Mouse (Mus musculus) retina, postnatal 1 day (tissue): ENCODE data around the gene Arhgap8.
A peak's percentile ranks its signal among the peaks of the same experiment; 100 is the strongest.
"Not testable (repeated sequence)": the region's sequence is repeated elsewhere in the genome, so short reads cannot be mapped to it uniquely, and the experiment has no call there.

Experiments
- DNase-seq: peaks from one replicate; pipeline ENCODE4 v3.0.0-alpha.2; 2012

Gene Arhgap8

DNA sequence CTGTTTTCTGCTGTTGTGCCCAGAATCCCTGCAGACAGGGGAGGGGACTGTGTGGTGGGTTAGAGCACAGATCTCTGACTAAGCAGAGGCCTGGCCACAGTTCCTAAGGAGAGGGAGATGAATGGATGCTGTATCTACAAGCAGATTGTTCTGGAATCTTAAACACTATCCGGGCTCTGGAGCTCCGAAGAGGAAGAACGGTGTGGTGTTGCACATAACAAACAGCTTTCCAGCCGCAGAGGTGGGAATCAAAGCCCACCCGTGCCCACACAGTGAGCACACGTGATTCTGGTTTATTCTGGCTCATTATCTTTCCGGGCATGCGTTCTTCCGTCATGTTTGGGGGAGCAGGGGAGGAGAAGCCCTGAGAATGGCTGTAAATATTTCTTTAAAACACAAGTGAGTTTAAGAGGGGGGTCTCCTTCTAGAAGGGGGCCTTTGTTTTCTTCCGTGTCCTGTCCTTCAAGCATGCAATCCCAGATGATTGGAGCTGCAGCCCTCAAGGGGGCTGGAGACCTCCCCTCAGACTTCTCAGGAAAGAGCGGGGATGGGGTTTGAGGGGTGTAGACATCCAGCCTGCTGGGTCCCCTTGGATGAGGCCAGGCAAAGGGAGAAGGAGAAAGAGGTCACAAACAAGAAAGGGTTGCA is 16.6 kb downstream of the Arhgap8 start:
- DNase-seq, result peak; percentile 24

DNA sequence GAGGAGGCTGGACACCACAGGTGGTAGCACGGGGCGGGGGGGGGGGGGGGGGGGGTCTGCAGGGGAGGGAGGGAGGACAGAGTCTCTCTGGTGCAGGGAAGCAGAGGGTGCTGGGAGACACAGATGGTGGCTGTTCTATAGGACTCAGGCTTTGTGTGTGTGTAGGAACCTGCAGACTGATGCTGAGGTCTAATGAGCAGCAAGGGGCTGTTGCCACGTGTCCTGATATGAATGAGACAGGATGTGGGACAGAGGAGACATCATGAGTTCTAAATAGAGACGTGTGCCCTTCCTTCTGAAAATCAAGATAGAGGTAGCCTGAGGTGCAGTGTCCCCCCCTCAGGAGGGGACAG is 17.1 kb downstream of the Arhgap8 start:
- DNase-seq, result peak; percentile 27

DNA sequence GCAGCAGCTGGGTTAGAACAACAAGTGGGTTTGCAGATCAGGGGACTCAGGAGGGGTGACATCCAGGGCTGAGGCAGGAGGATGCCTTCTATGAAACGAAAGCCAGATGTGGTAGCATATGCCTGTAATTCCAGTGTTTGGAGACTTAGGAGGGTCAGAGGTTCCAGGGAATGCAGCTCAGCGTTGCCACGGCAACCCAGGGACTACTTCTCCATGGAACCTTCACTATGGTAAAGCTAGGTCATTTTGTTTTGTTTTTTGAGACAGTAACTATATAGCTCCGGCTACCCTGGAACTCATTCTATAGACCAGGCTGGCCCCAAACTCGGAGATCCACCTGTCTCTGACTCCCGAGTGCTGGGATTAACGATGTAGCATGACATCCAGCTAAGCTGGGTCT is 18.4 kb downstream of the Arhgap8 start:
- DNase-seq, result no peak

DNA sequence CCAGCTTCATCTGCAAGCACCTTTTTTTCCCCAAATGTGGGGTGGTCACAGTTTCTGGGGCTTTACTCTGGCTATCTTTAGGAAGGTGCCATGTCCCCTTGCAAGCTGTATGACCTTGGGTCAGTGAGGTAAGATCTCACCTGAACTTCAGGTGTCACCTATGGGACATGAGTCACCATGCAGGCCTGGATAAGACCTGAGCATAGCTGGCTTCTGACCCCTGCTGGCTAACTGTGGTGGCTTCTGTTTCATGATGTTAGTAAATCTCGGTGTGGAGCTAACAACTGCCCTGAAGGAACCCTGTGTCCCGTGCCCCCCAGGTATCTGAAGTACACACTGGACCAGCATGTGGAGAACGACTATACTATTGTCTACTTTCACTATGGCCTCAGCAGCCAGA is 21.7 kb downstream of the Arhgap8 start:
- DNase-seq, result no peak

DNA sequence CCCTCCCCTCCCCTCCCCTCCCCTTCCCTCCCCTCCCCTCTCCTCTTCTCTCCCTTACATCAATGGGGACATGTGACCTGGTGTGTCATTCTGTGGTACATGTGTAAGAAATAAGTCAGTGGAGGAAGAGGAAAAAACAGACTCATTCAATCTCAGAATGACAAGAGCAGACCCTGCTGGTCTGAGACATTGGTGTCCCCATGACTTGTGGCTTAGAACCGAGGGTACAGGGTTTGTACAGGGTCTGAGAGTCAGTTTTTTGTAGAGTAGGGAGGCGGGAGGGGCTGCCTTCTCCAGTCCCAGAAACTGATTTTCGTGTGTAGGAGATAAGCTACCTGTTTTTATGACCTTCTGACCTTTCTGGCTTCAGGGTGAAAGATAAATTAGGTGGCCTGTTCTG is 23.5 kb downstream of the Arhgap8 start:
- DNase-seq, result no peak

DNA sequence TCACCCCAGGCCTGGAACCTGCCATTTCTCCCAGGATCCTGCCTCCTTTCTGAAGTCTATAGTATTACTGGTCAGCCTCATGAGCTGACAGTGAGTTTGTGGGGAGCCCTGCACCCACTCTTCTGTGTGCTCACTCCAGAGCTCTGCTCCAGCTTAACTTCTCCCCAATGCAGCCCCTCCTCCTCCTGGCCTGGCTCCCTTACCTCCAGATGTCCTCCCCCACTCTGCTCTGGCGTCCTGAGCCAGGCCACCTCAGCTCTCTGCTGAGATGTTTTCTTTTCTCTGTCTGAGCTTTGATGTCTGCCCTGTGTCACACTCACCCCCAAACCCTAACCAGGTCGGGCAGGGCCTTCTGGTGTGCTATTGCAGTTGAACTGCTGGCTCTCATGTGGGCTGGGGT is 24.5 kb downstream of the Arhgap8 start:
- DNase-seq, result no peak

DNA sequence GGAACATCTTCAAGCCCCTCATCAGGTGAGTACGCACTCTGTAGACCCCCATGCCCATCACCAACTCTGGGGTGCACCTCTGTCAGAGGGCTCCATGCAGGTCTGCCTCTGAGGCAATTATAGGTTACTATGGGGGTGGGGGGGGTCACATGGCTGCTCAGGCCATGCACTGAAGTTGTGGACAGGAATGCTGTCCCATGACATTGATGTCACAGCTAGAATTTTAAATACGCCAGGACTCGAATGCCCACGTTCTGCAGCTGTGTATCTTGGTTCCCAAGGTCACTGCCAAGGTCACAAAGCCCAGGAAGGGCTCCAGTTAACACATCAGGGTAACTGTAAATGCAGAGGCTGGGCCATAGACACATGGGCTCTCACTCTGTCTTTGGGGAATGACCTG is 26.0 kb downstream of the Arhgap8 start:
- DNase-seq, result no peak

DNA sequence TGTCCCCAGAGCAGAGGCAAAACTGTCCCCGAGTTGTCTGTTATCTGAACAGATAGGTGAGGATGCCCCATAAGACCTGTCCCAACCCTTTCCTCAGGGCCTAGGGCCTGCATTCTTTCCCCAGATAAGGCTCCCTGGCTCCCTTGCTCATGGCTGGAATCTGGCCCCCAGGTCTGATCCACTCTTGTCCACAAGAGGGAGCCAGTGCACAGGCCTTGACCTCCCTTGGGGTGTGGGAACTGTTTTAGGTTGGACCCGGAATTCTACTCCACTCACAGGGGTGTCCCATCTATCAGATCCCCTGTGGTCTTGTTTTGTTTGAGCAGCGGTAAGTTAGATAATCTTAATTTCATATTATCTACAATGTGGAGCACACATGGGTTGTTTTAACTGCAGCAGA is 35.1 kb downstream of the Arhgap8 start:
- DNase-seq, result peak; percentile 81

DNA sequence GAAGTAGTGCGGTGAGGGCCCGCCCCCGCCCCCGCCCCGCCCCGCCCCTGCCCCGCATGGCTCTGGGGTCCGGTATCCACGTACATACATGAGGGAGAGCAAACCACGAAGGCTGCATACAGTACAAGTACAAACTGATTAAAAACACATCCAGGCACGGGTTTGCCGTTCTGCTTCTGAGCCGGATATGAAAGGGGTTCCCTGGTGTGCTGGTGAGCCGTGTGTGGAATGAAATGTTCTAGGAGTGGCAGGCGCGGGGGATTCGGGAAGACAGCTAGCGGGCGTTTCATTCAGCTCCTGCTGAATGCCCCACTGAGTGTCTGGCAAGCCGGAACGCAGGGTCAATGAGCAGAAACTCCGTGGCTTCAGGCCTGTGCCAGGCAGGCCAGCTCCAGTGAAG is 36.6 kb downstream of the Arhgap8 start:
- DNase-seq, result peak; percentile 50

DNA sequence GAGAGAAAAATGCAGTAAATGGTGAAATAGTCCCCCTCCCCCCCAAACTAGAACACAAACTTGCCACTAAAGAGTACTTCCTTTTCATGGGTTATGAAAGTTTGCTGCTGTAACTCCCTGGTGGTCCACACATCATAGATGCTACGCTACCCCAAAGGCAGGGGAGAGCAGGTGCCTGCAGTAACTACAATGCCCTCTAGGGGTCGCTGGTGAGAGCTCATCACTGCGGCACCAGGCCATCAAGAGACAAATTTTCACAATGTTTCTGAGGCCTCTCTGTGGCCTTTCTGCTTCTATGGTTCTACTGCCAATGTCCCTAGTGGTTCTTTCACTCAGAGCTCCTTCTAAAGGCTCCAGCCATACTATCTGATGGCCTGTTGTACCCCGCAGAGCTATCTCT is 38.6 kb downstream of the Arhgap8 start:
- peak; percentile 66 for DNase-seq

DNA sequence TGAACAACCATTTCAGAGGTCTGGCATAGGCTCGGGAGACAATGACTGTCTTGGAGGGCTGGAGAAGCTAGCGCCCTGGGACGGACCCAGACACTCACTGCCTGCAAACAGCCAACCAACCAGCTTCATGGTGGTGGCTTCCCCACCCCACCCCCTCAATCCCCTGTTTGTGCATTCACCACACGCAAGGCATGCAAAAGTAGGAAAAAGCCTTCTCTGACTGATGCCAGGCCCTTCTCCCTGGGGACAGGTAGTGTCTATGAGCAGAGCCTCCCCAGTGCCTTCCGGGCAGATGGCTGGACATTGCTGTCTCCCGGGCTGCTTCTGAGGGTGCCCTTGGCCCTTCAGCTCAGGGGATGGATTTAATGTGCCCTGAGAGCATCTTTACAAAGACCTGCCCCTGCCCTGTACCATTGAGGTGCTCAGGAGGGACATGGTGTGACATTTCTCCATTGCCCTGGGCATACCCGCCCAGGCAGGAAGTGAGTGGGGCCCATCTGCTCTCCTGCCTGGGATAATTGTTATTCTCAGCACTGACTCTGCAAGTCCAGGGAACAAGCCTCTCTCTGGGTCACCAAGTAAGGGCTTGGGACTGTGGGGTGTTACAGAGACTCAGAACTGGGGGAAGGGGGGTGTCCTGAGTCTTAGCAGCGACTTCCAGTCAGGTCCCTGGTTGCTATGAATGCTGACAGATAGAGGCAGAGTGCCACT is 43.0 kb downstream of the Arhgap8 start:
- DNase-seq, result no peak

DNA sequence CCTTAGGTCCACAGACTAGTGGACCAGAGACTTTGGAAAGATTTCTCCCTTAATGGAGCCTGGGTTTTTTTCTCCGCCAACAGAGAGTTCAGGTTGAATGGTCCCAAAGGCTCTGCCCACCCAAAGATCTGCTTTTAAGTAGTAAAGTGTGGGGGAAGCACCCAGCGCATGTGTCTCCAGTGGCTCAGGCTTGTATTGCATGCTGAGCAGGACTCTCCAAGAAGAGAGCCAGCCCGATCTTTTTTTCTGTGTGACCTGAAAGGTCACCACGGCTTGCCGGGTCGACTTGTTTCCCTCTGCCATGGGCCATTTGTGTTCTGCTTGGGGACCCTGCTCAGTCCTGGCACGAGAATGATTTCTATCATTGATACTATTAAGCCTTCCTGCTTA is 43.6 kb downstream of the Arhgap8 start:
- DNase-seq, result peak; percentile 21

DNA sequence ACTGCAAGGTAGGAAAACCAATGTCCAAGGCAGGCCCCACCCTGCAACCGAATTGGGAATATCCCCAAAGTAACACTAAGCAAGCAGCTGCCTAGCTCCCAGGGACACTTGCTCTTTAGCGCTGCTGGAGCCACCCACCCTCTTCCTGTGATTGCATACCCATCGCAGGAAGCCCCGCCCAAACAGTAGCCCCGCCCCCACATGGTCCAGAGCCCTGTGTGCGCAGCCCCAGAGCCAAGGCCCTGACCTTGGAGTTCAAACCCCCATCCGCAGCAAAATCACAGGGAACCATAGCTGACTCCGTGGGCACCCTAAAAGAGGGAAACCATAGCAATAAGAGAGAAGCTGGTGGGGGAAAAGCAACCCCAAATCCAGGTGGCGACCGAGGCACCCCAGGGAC is 46.8 kb downstream of the Arhgap8 start:
- no peak for DNase-seq

DNA sequence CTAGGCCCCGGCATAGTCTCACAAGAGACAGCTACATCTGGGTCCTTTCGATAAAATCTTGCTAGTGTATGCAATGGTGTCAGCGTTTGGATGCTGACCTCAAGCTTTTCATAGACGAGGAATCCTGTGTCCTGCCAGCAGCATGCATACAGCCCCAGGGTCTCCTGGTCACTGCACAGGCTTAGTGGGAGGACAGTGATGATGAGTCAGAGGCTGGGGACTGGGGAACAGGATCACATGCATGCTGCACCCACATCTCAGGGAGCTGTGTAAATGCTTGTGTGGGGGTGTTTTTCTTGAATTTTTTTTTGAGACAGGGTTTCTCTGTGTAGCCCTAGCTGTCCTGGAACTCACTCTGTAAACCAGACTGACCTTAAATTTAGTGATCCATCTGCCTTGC is 48.7 kb downstream of the Arhgap8 start:
- not testable (repeated sequence) for DNase-seq

DNA sequence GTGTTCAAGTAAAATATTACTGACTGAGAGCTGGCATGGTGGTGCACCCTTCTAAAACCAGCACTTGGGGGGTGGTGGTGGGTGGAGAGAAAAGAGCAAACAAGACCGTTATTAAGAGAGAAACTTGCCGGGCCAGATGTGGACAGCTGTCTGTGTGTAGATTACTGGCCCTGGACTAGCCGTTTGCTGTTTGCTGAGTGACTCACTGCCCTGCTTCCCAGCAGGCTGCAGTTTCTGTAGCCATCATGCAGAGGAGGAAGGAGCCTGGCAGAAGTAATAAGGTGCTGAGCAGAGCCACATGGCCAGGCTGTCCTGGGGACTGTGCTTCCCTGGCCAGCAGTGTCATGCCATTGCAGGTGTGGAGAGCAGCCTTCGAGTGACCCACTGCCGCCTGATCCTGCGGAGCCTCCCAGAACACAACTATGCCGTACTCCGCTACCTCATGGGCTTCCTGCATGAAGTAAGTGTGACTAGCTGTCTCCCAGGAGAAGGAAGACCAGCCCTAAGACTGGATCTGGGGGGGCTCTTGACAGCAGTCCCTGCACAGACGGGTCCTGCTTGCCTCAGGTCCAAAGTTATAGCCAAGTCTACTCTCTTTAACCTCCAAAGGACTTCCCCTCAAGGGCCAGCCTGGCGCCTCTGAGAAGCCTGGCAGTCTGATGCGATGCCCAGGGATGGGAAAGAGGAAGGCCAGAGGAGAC is 49.9 kb downstream of the Arhgap8 start:
- DNase-seq, result no peak

DNA sequence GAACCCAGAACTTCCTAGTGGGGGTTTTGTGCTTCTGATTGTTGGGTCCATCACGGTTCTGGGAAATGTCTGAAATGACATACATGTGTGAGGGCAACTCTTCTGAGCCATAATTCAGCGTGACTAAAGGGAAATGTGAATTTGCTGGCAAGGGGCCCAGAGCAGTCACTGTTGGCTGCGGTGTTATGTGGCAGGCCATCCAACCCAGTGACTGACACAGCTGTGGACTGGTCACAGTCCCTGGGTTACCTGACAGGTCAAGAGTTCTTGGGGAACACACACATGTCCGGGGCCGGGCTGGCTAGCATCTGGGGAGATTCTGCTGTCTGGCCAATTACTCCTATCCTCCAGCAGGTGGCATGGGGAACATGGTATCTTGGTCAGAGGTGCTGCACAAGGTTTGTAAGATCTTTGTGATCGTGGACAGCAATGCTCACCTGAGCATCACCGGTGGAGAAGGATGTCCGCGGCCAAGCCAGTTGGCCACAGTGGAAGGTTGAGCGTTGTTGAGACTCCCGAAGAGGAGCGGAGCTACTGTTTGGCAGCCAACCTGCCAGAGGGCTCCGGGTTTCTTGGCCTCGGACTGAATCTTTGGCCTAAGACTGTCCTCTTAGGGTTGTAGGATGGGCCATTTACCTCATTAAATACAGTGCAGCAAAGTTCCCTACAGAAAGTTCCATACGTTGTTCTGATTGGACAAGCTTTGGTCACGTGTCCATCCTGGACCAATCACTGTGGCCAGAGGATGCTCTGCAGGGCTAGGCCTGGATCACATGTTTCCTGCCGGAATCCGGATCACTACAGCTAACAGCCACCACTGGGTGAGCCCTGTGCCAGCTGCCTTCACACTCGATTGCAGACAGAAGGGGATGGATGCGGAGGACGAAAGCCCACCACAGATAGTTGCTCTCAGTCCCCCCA is 52.6 kb downstream of the Arhgap8 start:
- DNase-seq, result peak; percentile 47

DNA sequence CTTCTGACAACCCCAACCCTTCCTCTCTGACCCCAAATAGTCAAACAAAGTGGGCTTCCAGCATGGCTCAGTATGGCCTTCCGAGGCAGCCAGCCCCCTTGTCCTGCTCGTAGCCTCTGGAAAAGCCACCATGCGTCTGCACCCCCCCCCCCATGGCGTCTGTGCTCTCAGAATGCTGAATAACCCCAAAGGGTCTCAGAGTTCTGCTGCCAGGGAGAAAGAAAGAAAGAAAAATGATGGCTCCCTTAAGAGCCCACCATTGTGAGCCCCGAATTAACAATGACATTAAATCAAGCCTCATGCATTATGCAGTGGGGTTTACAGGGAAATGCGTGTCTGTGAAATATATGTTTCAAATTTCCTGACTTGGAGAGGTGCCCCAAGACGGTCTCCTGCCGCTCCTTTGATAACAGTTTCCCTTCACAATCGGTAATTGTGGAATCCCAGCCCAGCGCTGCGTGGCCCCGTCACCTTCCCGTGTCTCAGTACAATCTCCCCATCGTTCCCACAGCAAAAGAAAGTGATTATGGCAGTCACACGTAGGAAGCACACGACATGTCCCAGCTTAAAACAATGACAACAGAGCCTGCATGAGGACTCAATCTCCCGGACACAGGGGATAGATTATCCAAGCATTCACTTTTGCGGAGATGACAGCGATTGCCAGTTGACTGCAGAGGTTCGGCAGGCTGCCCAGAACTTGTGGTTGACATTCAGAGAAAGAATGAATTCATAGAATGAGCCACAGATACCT is 55.7 kb downstream of the Arhgap8 start:
- no peak for DNase-seq

DNA sequence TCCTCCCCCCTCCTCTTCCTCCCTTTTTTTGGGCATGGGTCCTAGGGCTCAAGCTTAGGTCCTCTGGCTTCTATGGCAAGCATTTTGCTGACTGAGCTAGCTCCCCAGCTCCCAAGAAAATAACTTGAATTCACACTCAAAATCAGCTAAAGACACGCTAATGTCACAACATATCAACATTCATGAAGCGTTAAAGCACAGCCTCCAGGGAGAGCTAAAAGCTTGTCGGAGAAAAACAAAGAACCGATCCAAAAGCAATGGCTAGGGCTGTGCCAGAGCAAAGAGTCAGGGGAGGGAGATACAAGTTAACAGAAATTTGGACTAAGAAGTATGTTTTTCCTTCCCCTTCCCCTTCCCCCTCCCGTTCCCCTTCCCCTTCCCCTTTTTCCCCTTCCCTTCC is 58.7 kb downstream of the Arhgap8 start:
- DNase-seq, result peak; percentile 36

DNA sequence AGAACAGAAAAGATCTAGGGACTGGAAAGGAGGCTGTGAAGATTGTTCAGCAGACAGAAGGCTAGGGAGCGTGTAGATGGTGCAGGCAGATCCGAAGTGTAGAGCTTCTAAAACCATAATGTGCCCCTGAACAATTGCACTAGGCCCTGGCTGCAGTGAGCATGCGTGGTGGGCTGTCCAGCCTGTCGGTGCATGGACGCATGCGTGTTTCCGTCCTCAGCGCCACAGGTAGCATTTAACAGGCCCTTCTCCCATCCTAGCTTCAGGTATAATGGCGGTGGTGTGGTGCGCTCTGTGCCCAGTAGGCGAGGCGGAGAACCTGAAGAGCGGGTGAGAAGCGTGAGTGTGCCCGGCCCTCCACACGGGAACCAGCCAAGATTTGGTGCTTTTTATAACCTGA is 65.0 kb downstream of the Arhgap8 start:
- no peak for DNase-seq

DNA sequence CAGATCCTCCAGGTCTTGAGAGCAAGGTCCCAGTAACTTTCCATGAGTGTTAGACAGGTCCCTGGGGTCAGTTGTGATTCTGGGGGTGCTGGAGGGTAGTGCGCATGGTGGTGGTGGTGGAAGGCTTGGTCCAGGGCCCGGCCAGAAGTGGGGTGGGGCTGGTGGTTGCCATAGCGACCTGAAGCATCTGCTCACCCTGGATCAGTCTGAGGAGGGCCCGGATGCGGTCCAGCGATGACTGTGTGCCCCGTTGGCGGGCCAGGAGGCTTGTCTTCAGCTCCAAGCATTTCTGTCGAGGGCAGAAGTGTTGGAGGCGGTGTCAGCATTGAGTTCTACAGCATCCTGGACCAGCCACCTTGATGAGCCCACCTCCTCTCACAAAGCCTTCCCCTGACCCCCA is 67.3 kb downstream of the Arhgap8 start:
- no peak for DNase-seq

DNA sequence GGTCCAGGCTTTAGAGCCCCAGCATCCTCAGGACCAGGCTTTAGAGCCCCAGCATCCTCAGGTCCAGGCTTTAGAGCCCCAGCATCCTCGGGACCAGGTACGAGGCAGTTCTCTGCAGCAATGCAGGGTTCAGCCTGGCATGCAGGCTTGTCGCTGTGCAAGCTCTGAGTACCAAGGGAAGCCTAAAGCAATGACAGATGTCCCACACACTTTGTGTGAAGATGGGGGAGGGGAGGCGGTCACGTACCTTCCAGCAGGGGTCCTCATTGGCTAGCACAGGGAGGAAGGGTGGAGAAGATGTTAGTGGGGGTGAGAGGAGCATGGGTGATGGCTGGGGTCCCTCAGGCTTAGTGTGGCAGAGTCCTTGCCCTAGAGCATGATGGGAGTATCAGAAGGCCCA is 73.8 kb downstream of the Arhgap8 start:
- no peak for DNase-seq

DNA sequence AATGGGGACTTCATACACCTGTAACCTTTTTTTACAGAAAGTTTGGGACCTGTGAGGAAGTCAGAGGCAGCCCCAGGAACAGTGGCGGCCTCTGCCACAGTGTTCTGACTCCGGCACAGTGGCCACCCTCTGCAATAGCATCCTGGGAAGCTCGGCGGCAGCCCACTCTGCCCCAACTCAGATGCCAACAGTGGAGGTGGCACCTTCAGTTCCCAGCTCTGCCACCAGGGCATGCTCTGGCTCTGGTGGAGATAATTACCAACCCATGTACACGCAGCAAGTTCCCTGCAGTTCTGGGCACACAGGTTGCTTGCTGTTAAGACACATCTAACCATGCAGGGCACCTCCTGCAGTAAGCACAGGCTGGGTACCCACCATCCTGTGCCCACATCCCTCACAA is 80.3 kb downstream of the Arhgap8 start:
- DNase-seq, result peak; percentile 62

DNA sequence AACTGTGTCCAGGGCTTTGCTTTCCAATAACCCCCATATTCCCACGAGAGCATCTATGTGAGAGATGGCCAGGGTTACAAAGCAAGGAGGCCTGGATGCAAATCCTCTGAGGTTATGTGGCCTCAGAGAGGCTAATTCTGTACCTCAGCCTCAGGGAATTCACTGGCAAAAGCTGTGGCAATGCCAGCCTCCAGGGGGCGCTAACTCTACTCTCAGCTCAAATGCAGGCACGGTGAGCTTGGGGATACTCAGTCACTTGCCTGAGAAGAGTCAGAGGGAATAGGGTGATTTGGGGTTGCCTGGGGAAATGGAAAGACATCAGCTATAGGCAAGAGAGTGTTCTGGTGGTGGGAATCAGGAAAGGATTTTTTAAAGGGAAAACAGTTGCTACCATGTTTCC is 83.8 kb downstream of the Arhgap8 start:
- DNase-seq, result peak; percentile 58
